Mouse (Mus musculus) forebrain, embryonic 16.5 days (tissue): ENCODE data around the gene Pigm. TPM values are rescaled to one million over a fixed set of nuclear protein-coding genes. Genes with fewer than 3 reads are reported as not detected.

Experiments
- ATAC-seq: fragments of 200-750 bp; cut with Nextera tagmentation; 2 replicates; pipeline ENCODE4 v1.8.0; 2017; ENCODE audit warnings: mild to moderate bottlenecking, moderate library complexity
- H3K27ac ChIP-seq: fragments of 300-500 bp; sonication (generic); 2 replicates; pipeline ENCODE4 v1.5.1; 2014; ENCODE audit warnings: low read length, control low read depth
- H3K27me3 ChIP-seq: fragments of 300-500 bp; sonication (generic); replicated peaks from 2 replicates; pipeline ENCODE4 v1.6.1; 2014; ENCODE audit warnings: low read length; ENCODE audit not compliant: control insufficient read depth, insufficient read depth
- H3K36me3 ChIP-seq: fragments of 300-500 bp; sonication (generic); 2 replicates; pipeline ENCODE4 v1.6.1; 2014; ENCODE audit not compliant: control insufficient read depth, insufficient read depth
- H3K4me1 ChIP-seq: fragments of 300-500 bp; sonication (generic); replicated peaks from 2 replicates; pipeline ENCODE4 v1.6.1; 2014; ENCODE audit warnings: low read length; ENCODE audit not compliant: control insufficient read depth, insufficient read depth
- H3K4me2 ChIP-seq: fragments of 300-500 bp; sonication (generic); 2 replicates; pipeline ENCODE4 v1.6.1; 2014; ENCODE audit warnings: mild to moderate bottlenecking, low read length, control low read depth
- H3K4me3 ChIP-seq: fragments of 300-500 bp; sonication (generic); replicated peaks from 2 replicates; pipeline ENCODE4 v1.5.1; 2014; ENCODE audit warnings: mild to moderate bottlenecking, low read length, control low read depth
- H3K9ac ChIP-seq: fragments of 300-500 bp; sonication (generic); replicated peaks from 2 replicates; pipeline ENCODE4 v1.6.1; 2014; ENCODE audit warnings: low read depth, low read length, control low read depth
- H3K9me3 ChIP-seq: fragments of 300-500 bp; sonication (generic); 2 replicates; pipeline ENCODE4 v1.6.1; 2016; ENCODE audit warnings: low read length; ENCODE audit not compliant: control insufficient read depth
- WGBS: fragments of 180-500 bp; shearing (Covaris S2); extraction: QIAGEN DNeasy Blood & Tissue Kit; methylation state at CpG from one replicate; pipeline ENCODE4 v1.1.7; 2014; 5-methylcytosine and 5-hydroxymethylcytosine counted together
- polyA plus RNA-seq: library from polyadenylated mRNA; unstranded; fragments of >200 nt; fragmentation: Nextera tagmentation; extraction: Ambion mirVana; gene quantifications from 2 replicates; pipeline ENCODE4 v1.2.1, GENCODE M21; 2015

The Pigm gene
- polyA plus RNA-seq, 1 experiment from 2014 or later = 4.7 TPM

GRCm38 (mm10) chr1:172333512-172333911 lies 42.8 kb upstream of the Pigm start:
- no peak overlapping the region for H3K4me3 ChIP-seq
- WGBS = 17% methylated on average over 3 of the region's 3 CpGs
- H3K4me1 ChIP-seq = peaks cover 12% of the 10 kb centered on the region
- H3K4me2 ChIP-seq = no peak overlapping the region
- ATAC-seq = no peak
- H3K9me3 ChIP-seq = no peaks in the 10 kb centered on the region
- H3K27ac ChIP-seq = no peak overlapping the region
- no peaks in the 10 kb centered on the region for H3K36me3 ChIP-seq
- no peaks in the 10 kb centered on the region for H3K27me3 ChIP-seq
- H3K9ac ChIP-seq = no peak overlapping the region

GRCm38 (mm10) chr1:172335804-172336203 lies 40.5 kb upstream of the Pigm start:
- whole genome bisulfite sequencing = 86% methylated on average over 15 of the region's 15 CpGs
- ATAC-seq = no peak
- H3K27me3 ChIP-seq = no peaks in the 10 kb centered on the region
- H3K27ac ChIP-seq = no peak overlapping the region
- H3K4me1 ChIP-seq = peaks cover 5% of the 10 kb centered on the region
- no peaks in the 10 kb centered on the region for H3K9me3 ChIP-seq
- H3K4me3 ChIP-seq = no peak overlapping the region
- no peaks in the 10 kb centered on the region for H3K36me3 ChIP-seq
- no peak overlapping the region for H3K4me2 ChIP-seq
- no peak overlapping the region for H3K9ac ChIP-seq

- no peak for ATAC-seq
- H3K4me1 ChIP-seq = peaks cover 5% of the 10 kb centered on the region
- H3K9ac ChIP-seq = no peak overlapping the region
- no peaks in the 10 kb centered on the region for H3K27me3 ChIP-seq
- H3K27ac ChIP-seq = no peak overlapping the region
- no peaks in the 10 kb centered on the region for H3K9me3 ChIP-seq
- no peaks in the 10 kb centered on the region for H3K36me3 ChIP-seq
- 31% methylated on average over 2 of the region's 2 CpGs for WGBS
- no peak overlapping the region for H3K4me2 ChIP-seq
- H3K4me3 ChIP-seq = no peak overlapping the region
These were observed 38.7 kb upstream of the Pigm start for GRCm38 (mm10) chr1:172337411-172338185.

DNA sequence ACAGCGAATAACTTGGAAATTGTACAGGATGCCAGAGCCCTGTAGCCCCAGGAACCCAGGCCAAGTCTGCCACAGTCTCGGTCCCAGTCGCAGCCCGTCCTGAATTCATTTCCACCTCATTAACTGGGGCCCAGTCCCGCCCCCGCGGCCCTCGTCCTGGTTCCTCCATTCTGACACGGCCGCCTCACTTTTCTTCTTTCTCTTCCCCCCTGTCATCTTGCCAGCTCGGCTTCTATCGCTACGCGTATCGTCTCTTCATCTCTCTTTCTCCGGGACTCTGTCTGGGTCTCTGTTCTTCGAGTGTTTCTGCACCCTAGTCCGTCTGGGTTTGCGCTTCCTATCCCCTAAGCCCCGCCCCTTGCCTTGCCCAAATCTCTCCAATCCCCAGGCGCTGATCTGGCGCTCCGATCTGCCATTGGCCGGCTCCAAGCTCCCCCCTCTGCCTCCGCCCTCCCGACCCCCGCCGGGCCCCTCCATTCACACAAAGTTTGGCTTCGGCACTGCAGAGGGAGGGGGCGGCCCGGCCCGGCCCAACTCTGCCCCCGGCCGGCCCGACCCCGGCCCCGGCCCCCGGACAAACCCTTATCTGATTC lies 35.5 kb upstream of the Pigm start, which contains the start of gene Kcnj10:
Kcnj10 (plus strand) TSS at position 482 of the 593 bp plus-strand sequence.
- peak within 1 kb of the TSS; percentile 44 for H3K9ac ChIP-seq
- WGBS = under 1% methylated on average over 36 of the region's 38 CpGs
- peak; percentile 96 for ATAC-seq

DNA sequence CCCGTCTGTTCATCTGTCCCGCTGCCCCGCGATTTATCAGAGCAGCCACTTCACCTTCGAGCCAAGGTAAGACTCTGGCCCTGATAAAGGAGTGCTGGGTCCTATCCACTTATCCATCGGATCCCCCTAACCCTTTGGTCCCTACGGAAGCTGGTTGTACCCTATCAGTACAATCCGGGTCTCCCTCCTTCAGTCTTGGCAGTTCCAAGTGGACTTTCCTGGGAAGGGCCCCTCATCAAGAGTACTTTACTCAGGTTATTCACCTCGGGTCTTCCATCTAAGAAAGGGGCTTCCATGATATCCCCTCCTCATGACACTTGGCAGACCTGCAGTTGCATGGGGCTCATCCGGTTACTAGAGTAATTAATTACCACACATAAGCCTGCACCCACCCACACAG lies 35.0 kb upstream of the Pigm start:
- H3K27ac ChIP-seq = peak overlapping the region; percentile 33; the same call in 1 of the 2 replicates
- H3K27me3 ChIP-seq = no peaks in the 10 kb centered on the region
- H3K36me3 ChIP-seq = no peaks in the 10 kb centered on the region
- peak overlapping the region; percentile 33; the same call in 1 of the 2 replicates for H3K9ac ChIP-seq
- H3K4me2 ChIP-seq = peak overlapping the region; percentile 65
- H3K4me1 ChIP-seq = peaks cover 5% of the 10 kb centered on the region
- H3K4me3 ChIP-seq = peak overlapping the region; percentile 53
- H3K9me3 ChIP-seq = no peaks in the 10 kb centered on the region
- WGBS = 12% methylated on average over 10 of the region's 10 CpGs
- ATAC-seq = peak; percentile 2; the same call in 1 of the 2 replicates

More for the DNA sequence above, 35.5 kb upstream of the Pigm start, which contains the start of gene Kcnj10:
- Histone ChIP-seq H3K4me3 (peak within 1 kb of the TSS; percentile 53), H3K27me3 (no peaks in the 10 kb centered on the region), H3K4me1 (peaks cover 5% of the 10 kb centered on the region), H3K9me3 (no peaks in the 10 kb centered on the region), H3K4me2 (peak within 1 kb of the TSS; percentile 65), H3K27ac (peak within 1 kb of the TSS; percentile 59; the same call in 1 of the 2 replicates), H3K36me3 (no peaks in the 10 kb centered on the region)

DNA sequence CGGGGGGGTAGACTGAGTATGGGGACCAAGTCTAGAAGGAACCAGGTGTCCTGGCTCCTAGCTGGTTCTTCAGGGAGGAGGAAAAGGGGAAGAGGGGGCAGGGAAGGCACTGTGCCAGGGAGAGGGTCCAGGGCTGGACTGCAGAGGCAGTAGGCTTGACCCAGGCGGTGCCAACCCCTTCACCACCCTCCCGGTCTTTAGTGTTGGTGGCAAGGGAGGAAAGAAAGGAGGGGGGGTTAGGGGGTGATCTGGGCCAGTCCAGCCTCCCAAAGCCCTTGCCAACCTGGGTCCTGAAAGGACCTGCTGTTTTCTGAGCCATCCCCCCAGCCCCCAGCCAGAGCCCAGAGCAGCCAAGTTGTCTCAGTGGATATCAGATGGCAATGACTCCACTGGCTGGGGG lies 33.6 kb upstream of the Pigm start:
- Histone ChIP-seq H3K9me3 (no peaks in the 10 kb centered on the region), H3K4me2 (peak overlapping the region; percentile 65), H3K4me3 (peak overlapping the region; percentile 53), H3K36me3 (no peaks in the 10 kb centered on the region), H3K9ac (no peak overlapping the region), H3K27ac (peak overlapping the region; percentile 59), H3K4me1 (peaks cover 5% of the 10 kb centered on the region), H3K27me3 (no peaks in the 10 kb centered on the region)
- ATAC-seq = peak; percentile 45
- whole genome bisulfite sequencing = 52% methylated on average over 3 of the region's 3 CpGs

DNA sequence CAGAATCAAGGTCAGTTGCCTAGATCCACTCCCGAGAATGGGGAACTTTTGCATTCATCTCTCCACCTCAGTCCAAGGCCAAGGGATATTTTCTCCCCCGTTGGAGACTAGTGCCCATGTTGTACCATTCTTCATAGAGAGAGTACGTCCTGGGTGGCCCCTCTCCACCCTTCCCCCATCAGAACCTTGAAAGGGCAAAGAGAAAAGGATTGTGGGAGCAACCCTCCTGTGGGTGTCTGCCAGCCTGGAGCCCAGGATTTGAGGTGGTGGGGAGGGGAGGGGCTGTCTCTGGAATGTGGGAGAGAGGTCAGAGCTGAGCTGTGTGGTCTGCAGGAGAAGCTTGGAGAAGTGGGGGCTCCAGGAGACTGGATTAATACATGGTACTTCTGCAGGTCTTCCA lies 32.4 kb upstream of the Pigm start:
- Histone ChIP-seq H3K36me3 (no peaks in the 10 kb centered on the region), H3K9ac (no peak overlapping the region), H3K4me2 (no peak overlapping the region), H3K27ac (peak overlapping the region; percentile 58; the same call in 1 of the 2 replicates), H3K27me3 (no peaks in the 10 kb centered on the region), H3K9me3 (no peaks in the 10 kb centered on the region), H3K4me1 (peaks cover 5% of the 10 kb centered on the region), H3K4me3 (no peak overlapping the region)
- ATAC-seq = no peak
- 34% methylated on average over 3 of the region's 3 CpGs for WGBS

- WGBS = 87% methylated on average over 7 of the region's 7 CpGs
- no peak overlapping the region for H3K9ac ChIP-seq
- no peak overlapping the region for H3K27ac ChIP-seq
- no peak overlapping the region for H3K4me3 ChIP-seq
- H3K9me3 ChIP-seq = no peaks in the 10 kb centered on the region
- no peaks in the 10 kb centered on the region for H3K27me3 ChIP-seq
- no peak overlapping the region for H3K4me2 ChIP-seq
- ATAC-seq = no peak
- H3K4me1 ChIP-seq = peaks cover 10% of the 10 kb centered on the region
- no peaks in the 10 kb centered on the region for H3K36me3 ChIP-seq
These were observed 31.5 kb upstream of the Pigm start for GRCm38 (mm10) chr1:172344820-172345219.

DNA sequence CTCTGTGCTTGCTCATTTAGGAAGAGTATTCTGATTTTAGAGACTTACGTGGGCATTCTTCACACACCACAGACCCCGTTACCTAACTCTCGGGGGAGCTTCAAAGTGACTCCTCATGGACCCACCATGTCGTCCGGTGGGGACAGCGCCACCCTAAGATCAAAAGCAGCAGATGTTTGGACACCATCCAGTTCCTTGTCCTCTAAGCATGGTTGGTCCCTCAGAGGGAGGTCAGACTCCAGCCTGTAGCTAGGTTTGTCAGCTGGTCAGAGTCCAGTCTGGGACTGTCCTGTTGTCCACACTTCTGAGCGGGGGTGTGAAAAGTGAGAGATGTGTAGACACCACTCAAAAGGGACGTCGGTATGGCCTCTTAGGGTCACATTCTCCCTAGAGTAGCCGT lies 29.6 kb upstream of the Pigm start:
- no peaks in the 10 kb centered on the region for H3K36me3 ChIP-seq
- H3K4me3 ChIP-seq = no peak overlapping the region
- WGBS = 86% methylated on average over 10 of the region's 10 CpGs
- peaks cover 13% of the 10 kb centered on the region for H3K4me1 ChIP-seq
- H3K9me3 ChIP-seq = no peaks in the 10 kb centered on the region
- H3K4me2 ChIP-seq = no peak overlapping the region
- H3K27ac ChIP-seq = no peak overlapping the region
- H3K27me3 ChIP-seq = no peaks in the 10 kb centered on the region
- ATAC-seq = no peak
- H3K9ac ChIP-seq = no peak overlapping the region
